Mouse (Mus musculus): ENCODE measurements around the gene Igsf9. TPM values are rescaled to one million over a fixed set of nuclear protein-coding genes. Genes with fewer than 3 reads are reported as not detected.

The Igsf9 gene
- total and polyA plus RNA-seq, 3 experiments, result 2.7 to 6.5 (median 6.0) TPM

GRCm38 (mm10) chr1:172450848-172451470 lies 30.6 kb upstream of the Igsf9 start:
- Histone ChIP-seq H3K27ac (ENCODE audit: insufficient read depth, low read depth) (no peak overlapping the region), H3K36me3 (replicated peaks in 1 of 2; ENCODE audit: control insufficient read depth in 1 of 2, insufficient read depth in 1 of 2, low read length in 1 of 2) (no peaks in the 10 kb centered on the region), H3K9me3 (replicated peaks; ENCODE audit: low read length) (no peaks in the 10 kb centered on the region), H3K9ac (ENCODE audit: insufficient read depth, low read depth) (no peak overlapping the region), H3K4me3 (replicated peaks in 1 of 3; ENCODE audit: low read depth in 2 of 3, low read length in 2 of 3, poor library complexity in 1 of 3) (no peak overlapping the region), H3K79me2 (replicated peaks; ENCODE audit: control insufficient read depth, extremely low read depth, insufficient read depth, poor library complexity, severe bottlenecking) (no peaks in the 10 kb centered on the region), H3K4me1 (ENCODE audit: control insufficient read depth in 1 of 2, insufficient read depth in 2 of 2) (peaks cover 4 to 33% of the 10 kb centered on the region in 2 experiments; a peak in 3 of 4 replicates), H3K4me2 (ENCODE audit: insufficient read depth, low read depth, poor library complexity, severe bottlenecking) (no peak overlapping the region), H3K27me3 (replicated peaks) (no peaks in the 10 kb centered on the region)
- no peak for DNase-seq (ENCODE audit: extremely low read depth)
- TF ChIP-seq ZC3H11A (IDR thresholded peaks at IDR 0.05; ENCODE audit: low read depth, low read length) (no peak), CHD2 (IDR thresholded peaks at IDR 0.05; ENCODE audit: low read length) (no peak), MAFK (IDR thresholded peaks at IDR 0.05; ENCODE audit: insufficient replicate concordance, low read length) (no peak), SMC3 (IDR thresholded peaks at IDR 0.05; ENCODE audit: low read depth, low read length) (no peak), NELFE (IDR thresholded peaks at IDR 0.05; ENCODE audit: low read depth, low read length) (no peak), IRF4 (IDR thresholded peaks at IDR 0.05; ENCODE audit: low read depth, low read length) (no peak), ELF1 (IDR thresholded peaks at IDR 0.05; ENCODE audit: low read depth, low read length) (no peak), TBP (conservative IDR thresholded peaks at IDR 0.05; ENCODE audit: low read depth, low read length) (no peak), CTCF (conservative IDR thresholded peaks at IDR 0.05 in 1 of 2, IDR thresholded peaks at IDR 0.05 in 1 of 2; ENCODE audit: low read depth in 2 of 2, low read length in 2 of 2) (no peak), RCOR1 (conservative IDR thresholded peaks at IDR 0.05; ENCODE audit: low read depth, low read length) (no peak), SIN3A (IDR thresholded peaks at IDR 0.05; ENCODE audit: low read length) (no peak), JUND (conservative IDR thresholded peaks at IDR 0.05; ENCODE audit: low read depth, low read length) (no peak), ZMIZ1 (IDR thresholded peaks at IDR 0.05; ENCODE audit: low read depth, low read length) (no peak), E2F4 (IDR thresholded peaks at IDR 0.05; ENCODE audit: insufficient replicate concordance, low read depth, low read length) (no peak), MAZ (IDR thresholded peaks at IDR 0.05; ENCODE audit: low read depth, low read length) (no peak), POLR2AphosphoS2 (IDR thresholded peaks at IDR 0.05; ENCODE audit: low read depth, low read length) (no peak), MEF2A (IDR thresholded peaks at IDR 0.05; ENCODE audit: borderline replicate concordance, low read depth, low read length) (no peak), NRF1 (IDR thresholded peaks at IDR 0.05; ENCODE audit: low read depth, low read length) (no peak), RAD21 (IDR thresholded peaks at IDR 0.05; ENCODE audit: low read depth, low read length) (no peak), KAT2A (IDR thresholded peaks at IDR 0.05; ENCODE audit: insufficient replicate concordance, low read length) (no peak)
- in situ Hi-C loops (cut with MboI; ENCODE audit: low pct_ligation_motif_present, low pct_unique_long_range_greater_than_20kb, low sequenced_read_pairs), result loop anchor here (5.0 kb wide), 1 partner anchor 34 kb away; no protein-coding TSS in a partner anchor
- dilution Hi-C loops (cut with MboI; ENCODE audit: extremely low pct_ligation_motif_present, extremely low pct_unique_long_range_greater_than_20kb, low sequenced_read_pairs), result no loop called here

- in situ Hi-C loops (cut with MboI; ENCODE audit: low pct_ligation_motif_present, low pct_unique_long_range_greater_than_20kb, low sequenced_read_pairs), result loop anchor here (5.0 kb wide), 1 partner anchor 36 kb away; no protein-coding TSS in a partner anchor
- no peaks in the 10 kb centered on the region for H3K9me3 ChIP-seq (replicated peaks; ENCODE audit: low read length)
- no peak overlapping the region for H3K4me3 ChIP-seq (replicated peaks in 1 of 3; ENCODE audit: low read depth in 2 of 3, low read length in 2 of 3, poor library complexity in 1 of 3)
- H3K27me3 ChIP-seq (replicated peaks), result no peaks in the 10 kb centered on the region
- DNase-seq (ENCODE audit: extremely low read depth), result no peak
- H3K79me2 ChIP-seq (replicated peaks; ENCODE audit: control insufficient read depth, extremely low read depth, insufficient read depth, poor library complexity, severe bottlenecking), result no peaks in the 10 kb centered on the region
- no peak overlapping the region for H3K9ac ChIP-seq (ENCODE audit: insufficient read depth, low read depth)
- H3K4me1 ChIP-seq (ENCODE audit: control insufficient read depth in 1 of 2, insufficient read depth in 2 of 2), result peaks cover 4 to 37% of the 10 kb centered on the region in 2 experiments; a peak in 3 of 4 replicates
- H3K36me3 ChIP-seq (replicated peaks in 1 of 2; ENCODE audit: control insufficient read depth in 1 of 2, insufficient read depth in 1 of 2, low read length in 1 of 2), result no peaks in the 10 kb centered on the region
- no peak overlapping the region for H3K27ac ChIP-seq (ENCODE audit: insufficient read depth, low read depth)
- dilution Hi-C loops (cut with MboI; ENCODE audit: extremely low pct_ligation_motif_present, extremely low pct_unique_long_range_greater_than_20kb, low sequenced_read_pairs), result no loop called here
- H3K4me2 ChIP-seq (ENCODE audit: insufficient read depth, low read depth, poor library complexity, severe bottlenecking), result no peak overlapping the region
- no peak for TF ChIP-seq SIN3A (IDR thresholded peaks at IDR 0.05; ENCODE audit: low read length)
- no peak for TF ChIP-seq USF1 (IDR thresholded peaks at IDR 0.05; ENCODE audit: low read depth, low read length)
Measured at GRCm38 (mm10) chr1:172452911-172453310, 28.7 kb upstream of the Igsf9 start.

Measured in CH12.LX (cell line).